Mouse (Mus musculus) adrenal gland, postnatal 4 days (tissue): ENCODE results near the gene Phb. TPM values are rescaled to one million over a fixed set of nuclear protein-coding genes. Genes with fewer than 3 reads are reported as not detected.
A peak's percentile ranks its signal among the peaks of the same experiment; 100 is the strongest.

Experiments
- DNase-seq, 2 experiments: peaks; one replicate each; pipeline ENCODE4 v3.0.0; 2021 to 2022; ENCODE audit warnings: low spot score in 2 of 2, mixed read lengths in 2 of 2
- long read RNA-seq, 2 experiments: library from polyadenylated mRNA; stranded (forward); transcript quantifications; one replicate each; pipeline ENCODE4 v2.0.0; 2021
- total RNA-seq, 2 experiments: library from RNA; stranded (reverse); gene quantifications; 2 replicates each; pipeline ENCODE4 v1.2.3; 2021

The Phb gene
- total RNA-seq = 100 to 1,000 TPM; 215 to 226 TPM
- long read RNA-seq, experiment 1, transcript Phb-204 (7 exons, 1,799 nt) = major isoform, 364 of 404 reads
- long read RNA-seq, experiment 1, partial matches to known transcripts = 16 of 404 reads
- long read RNA-seq, experiment 1, other reads (novel, unspliced or antisense) = 24 of 404 reads
- long read RNA-seq, experiment 2, transcript Phb-204 (7 exons, 1,799 nt) = major isoform, 448 of 501 reads
- long read RNA-seq, experiment 2, partial matches to known transcripts = 20 of 501 reads
- long read RNA-seq, experiment 2, other reads (novel, unspliced or antisense) = 32 of 501 reads

DNA sequence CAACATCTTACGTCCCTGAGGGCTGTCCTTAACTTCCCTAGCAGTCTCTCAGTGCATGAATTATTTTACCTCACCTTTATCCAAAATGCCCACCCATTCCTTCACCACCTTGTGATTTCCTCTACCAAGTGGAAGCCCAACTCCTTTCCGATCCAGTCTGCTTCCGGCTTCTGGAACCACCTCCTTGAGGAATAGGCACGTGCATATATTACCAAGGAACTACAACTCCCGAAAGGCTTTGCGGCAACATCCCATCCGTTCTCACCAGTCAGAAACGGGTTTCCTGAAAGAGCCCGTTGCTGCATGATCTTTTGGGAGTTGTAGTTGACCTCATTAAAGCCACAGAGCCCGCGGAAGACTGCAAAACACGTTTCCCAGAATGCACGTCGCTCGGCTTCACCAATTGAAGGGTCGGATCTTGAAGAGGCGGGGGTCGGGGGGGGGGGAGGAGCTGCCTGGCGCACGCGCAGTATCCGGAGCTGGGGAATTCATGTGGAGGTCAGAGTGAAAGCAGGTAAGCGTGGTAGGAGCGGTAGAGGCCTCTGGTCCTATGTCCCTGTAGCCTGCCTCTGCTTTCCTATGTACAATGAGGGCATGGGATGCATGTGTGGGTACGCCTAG lies at the start of gene Phb:
TSS of gene Phb (plus strand) at position 429 of the 621 bp plus-strand sequence.
- DNase-seq = peak; percentile 57 to 82

DNA sequence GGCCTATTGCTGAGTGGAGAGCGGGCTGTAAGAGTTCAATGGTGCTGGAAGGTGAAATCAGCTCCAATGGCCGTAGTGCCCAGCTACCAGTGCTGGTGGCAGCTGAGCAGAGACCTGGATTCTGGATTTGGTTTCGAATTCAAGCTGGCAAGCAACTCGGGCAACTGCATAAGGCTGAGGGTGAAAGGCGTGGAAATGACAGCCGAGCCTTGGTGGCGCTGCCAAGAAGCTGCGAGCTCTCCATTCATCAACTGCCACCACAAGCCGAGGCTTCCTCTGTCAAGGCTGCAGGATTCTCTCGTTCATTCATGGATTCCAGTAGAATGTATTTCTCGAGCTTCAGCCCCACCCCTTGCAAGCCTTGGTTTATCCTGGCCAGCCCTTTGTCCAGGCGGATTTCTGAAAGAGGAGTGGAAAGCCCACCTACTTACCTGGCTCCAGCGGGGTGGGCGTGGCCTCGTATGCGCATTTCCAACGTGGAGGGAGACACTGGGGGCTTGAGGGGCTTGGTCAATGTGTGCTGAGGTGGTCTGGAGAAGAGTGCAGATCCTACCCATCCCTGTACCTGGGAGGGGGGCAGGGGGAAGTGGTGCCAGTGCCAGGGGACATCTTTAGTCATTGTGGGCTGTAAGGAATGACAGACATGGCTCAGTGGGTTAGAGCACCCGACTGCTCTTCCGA lies 48.8 kb upstream of the Phb start:
- peak in 1 of 2 experiments; percentile 14 for DNase-seq

DNA sequence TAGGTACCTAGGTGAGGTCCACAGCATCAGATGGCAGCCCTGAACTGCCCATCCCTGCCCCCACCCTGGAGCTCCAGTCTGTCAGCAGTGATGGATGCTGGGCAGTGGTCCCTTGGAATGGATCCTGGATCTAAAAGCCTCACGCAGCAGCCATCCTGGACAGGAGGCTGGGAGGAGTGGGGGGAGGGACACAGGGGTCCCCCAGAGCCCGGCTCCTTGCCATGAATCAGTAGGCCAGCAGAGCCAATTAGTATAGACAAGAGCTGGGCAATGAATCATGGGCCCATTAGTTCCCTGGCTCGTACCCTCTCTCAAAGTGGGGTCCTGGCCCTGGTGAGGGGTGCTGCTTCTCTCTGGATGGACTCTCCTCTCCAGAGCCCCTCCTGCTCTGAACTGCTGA lies 47.7 kb upstream of the Phb start:
- no peak for DNase-seq

DNA sequence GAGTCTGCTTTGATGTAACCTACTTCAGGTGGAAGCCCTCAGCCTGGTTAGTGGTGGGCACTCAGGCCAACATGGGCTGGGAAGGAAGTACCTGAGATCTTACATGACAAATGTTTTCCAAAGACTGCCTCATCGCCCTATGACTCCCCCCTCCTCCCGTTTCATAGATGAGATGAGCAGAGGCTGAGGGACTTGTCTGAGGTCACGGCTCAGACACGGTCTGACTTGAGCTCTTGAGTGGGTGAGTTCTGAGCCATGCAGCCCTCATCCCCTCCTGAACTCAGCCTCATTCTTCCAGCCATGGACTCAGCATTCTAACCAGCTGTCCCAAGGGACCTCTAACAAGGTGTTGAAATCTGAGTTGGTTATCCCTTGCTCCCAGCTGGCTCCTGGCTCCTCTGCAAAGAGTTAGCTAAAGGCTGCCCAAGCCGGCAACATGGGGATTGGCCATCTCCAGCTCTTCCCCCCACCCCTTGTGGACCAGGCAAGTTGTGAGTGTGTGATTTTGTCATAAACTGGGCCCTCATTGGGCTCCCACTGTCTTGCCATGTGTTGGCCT lies 46.8 kb upstream of the Phb start:
- DNase-seq = no peak

DNA sequence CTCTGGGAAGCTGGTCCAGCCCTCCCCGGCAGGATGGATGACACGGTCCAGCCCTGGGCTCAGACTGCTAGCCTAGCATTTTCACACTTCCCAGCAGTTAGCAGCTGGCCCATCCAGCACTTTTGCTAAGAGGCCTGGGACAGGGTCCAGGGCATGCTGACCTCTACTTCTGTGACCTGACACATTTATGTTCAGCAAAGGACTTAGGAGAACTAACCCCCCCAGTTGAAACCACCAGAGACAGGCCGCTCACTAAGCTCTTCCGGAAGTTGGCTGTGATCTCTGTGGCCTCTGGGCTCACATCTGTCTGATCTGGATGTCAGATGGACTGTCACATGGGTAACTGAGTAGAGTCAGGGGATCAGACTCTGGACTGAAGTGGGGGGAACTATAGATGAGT lies 45.7 kb upstream of the Phb start:
- DNase-seq = no peak

GRCm38 (mm10) chr11:95621541-95622130 lies 45.1 kb upstream of the Phb start:
- no peak for DNase-seq

GRCm38 (mm10) chr11:95622426-95622825 lies 44.3 kb upstream of the Phb start:
- no peak for DNase-seq

GRCm38 (mm10) chr11:95630558-95630957 lies 36.2 kb upstream of the Phb start:
- DNase-seq = no peak

DNA sequence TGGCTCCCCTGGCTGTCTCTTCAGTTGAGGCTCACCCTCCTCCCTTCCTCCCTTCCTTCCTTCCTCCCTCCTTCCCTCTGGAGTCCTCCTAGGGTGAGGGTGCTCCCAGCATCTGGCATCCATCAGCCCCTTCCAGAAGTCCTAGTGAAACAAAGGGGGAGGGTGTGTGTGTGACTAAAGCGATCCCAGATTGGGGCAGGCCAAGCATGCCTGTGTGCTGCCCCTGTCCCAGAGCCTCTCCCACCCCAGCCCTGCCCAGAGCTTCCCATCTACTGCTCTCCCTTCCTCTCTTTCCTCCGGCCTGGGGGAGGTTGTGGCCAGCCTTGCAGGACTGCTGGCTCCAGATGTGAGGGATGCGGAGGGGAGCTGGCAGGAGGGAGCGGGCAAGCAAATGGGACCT lies 35.5 kb upstream of the Phb start:
- no peak for DNase-seq

DNA sequence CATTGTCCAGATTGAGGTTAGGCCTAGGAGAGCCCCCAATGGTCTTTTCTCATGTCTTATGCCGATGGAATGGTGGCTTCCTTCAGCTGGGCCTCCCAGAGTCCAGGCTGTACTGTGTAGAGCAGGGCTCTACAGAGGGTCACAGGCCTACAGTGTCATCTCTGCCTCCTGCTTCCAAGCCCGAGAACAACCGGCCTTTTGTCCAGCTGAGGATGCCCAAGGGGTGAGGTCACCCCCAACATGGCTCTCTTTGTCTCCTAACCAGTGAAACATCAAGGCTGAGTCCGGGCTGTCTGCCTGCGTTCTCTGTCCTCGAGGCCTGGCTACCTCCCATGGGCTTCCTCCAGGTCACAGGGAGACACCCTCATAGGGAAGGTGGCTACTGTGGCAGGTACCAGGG lies 34.3 kb upstream of the Phb start:
- DNase-seq = no peak

GRCm38 (mm10) chr11:95633512-95634000 lies 33.2 kb upstream of the Phb start:
- no peak for DNase-seq

GRCm38 (mm10) chr11:95635030-95635429 lies 31.7 kb upstream of the Phb start:
- no peak for DNase-seq

GRCm38 (mm10) chr11:95640751-95641150 lies 26.0 kb upstream of the Phb start:
- no peak for DNase-seq

DNA sequence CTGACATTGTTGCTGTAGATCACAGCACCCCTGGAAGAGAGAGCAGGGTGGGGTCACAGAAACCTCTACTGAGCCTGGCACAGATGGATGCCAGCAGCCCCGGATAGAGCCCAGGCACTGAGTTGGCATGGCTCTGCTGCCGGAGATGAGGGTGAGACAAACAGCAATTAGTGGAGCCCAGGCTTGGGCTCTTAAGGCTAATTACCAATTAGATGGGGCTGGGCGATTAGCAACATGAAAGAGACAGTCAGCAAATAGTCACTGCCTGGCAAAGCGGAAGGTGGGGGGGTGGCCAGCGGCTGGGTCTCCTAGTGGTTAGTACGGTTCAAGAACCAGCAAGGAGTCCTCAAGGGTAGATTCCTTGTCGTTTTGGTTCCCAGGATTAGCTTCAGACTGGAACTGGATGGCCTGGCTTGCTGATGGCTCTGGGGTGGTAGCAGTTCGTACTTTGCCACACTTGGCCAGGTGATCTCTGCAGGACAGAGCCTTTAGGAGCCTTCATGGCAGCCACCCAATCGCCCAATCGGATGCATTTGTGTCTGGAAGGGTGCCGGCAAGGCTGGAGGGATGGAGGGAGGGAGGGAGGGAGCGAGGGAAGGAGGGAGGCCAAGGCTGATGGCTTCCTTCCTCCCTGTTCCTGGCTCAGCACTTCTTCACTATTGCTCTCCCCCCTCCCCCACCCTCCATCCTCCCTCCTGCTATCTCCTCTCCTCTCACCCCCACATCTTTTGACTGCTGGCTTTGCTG lies 24.1 kb upstream of the Phb start:
- DNase-seq = no peak

DNA sequence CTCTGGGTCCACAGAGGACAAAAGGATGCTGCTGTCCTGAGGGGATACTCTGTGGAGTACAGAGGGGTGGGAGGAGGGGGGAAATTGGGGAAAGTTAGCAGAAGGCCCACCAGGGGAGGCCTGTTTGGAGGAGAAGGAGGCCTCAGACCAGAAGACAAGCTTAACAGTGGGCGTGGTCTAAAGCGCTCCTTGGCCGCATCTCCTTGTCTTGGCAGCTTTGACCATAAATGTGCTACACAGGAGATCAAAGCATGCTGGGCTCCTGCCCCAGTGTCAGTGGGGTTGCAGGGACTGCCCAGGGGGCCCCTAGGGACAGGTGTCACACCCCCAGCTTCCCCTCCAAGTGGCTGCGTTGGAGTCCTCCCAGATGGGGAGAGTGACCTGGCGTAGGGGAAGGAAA lies 22.9 kb upstream of the Phb start:
- DNase-seq = no peak

GRCm38 (mm10) chr11:95644381-95644780 lies 22.4 kb upstream of the Phb start:
- no peak for DNase-seq

DNA sequence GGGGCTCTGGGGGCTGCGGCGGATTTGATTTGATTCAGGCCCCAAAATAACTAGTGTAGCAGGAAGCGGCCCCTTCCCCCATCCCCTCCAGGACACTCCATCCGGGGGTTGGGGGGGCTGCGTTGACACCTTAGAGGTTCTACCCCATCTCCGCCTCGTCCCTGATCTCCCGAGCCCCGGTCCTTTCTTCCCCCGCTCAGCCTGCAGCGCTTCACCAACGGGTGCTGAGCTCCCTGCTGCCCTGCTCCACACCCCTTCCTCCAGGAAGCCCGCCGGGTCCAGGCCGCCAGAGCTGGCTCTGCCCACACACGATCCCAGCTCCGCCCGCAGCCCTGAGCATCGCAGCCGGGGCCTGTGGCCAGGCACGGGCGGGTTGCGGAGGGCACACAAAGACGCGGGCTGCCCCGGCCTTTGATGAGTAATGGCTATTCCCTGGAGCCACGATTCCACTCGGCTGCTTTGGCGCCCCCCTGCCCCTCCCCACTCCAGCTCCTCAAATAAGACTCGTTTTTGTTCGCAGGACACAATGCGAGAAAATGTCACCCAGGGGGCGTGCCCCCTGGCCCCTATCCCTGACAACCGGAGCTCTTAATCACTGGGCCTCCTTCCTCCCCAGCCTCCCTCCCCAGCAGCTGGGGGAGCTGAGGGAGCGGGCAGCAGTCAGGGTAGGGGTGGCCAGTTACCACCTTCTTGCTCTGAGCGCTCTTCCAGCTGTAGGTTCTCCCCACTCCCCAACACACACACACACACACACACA lies 21.2 kb upstream of the Phb start:
- no peak for DNase-seq

DNA sequence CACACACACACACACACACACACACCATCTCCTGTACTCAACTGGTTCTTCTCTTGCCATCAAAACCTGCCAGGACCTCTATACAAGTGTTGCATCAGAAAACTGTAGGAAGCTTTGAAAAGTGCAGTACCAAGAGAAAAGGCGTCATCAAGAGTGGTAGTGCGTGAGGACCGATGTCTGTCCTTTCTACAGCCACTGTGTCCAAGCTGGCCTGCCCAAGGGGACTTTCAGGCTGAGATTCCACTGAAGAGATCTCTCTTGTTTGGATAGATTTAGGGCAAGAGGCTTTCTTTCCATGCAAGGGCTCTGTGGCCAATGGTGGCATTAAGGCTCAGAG lies 20.6 kb upstream of the Phb start:
- DNase-seq = no peak

DNA sequence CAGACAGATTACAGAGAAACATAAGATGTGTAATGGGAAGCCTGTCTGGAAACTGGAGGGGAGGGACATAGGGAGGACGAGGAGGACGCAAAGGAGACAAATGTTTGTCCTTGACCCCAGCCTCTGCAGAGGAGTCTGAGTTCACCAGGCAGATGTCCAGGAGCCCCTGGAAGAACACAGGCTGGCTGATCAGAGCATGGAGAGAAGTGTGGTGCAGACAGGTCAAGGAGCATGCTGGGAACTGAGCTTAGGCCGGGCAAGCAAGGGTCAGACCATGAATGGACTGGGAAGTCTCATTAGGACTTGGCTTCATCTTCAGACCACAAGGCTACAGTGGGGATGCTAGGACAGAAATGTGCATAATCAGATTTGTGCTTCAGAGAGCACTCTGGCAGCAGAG lies 19.0 kb upstream of the Phb start:
- DNase-seq = no peak

- peak; percentile 22 to 69 for DNase-seq
These were observed 17.9 kb upstream of the Phb start for GRCm38 (mm10) chr11:95648827-95649226.
